Mouse (Mus musculus): Measurements from ENCODE around the gene Tmem175.

Tmem175 gene

DNA sequence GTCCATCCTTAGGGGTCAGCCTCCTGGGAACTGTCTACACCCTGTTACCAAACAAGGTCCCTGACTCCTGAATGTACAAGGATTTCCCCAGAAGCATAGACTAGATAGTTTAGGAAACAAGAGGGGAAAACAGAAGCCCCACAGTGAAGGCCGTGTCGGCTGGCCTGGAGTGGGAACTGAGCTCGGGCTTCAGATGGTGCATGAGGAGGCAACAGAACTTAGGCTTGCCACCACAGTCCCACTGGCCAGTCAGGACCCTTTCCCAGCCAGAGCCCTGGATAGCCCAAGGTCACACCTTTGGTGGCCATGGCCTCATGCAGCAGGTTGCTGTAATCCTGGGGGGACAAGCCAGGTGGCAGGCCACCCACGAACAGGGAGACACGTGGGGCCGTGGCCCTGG lies 23.8 kb downstream of the Tmem175 start:
- no peak for DNase-seq (ENCODE audit: low read depth, low spot score)

DNA sequence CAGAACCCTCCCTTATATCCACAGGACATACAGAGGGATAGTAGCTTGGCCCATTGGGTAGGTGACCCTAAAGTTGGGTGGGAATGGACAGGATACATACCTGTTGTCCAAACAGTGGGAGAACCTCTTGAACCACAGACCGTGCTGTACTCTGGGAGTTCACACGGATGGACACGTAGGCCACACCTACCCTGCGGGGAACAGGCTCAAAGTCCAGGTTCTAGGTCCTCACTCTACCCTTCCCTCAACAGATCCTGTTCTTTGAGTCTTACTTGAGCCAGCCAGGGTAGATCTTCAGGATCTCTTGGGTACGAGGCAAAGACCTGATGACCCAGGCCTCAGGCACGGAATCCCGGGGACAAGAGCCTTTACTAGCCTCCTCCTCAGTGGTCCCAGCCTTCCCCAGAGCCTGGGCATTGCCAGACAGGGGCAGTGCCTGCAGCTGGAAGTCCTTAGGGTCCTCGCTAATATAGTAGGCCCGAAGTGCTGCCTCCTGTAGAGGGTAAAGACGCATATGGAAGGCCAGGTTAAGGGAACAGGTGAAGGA lies 24.9 kb downstream of the Tmem175 start:
- no peak for DNase-seq (ENCODE audit: low read depth, low spot score)

DNA sequence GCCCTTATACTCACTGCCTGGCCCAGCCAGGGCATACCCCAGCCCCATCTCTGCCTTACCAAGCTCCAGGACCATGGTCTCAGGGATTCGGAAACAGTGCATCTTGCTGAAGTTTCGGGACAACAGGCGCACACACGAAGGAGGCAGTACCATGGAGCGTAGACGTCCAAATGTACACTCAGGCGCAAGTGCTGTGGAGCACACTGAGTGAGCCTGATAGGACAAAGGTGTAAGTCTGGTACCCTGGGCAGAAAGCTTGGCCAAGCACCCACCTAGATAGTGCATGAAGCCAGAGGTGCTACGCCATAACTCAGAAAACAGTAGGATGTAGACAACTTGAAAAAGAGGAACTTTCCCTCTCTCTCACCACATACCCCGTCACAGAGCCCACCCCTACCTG lies 25.8 kb downstream of the Tmem175 start:
- no peak for DNase-seq (ENCODE audit: low read depth, low spot score)

DNA sequence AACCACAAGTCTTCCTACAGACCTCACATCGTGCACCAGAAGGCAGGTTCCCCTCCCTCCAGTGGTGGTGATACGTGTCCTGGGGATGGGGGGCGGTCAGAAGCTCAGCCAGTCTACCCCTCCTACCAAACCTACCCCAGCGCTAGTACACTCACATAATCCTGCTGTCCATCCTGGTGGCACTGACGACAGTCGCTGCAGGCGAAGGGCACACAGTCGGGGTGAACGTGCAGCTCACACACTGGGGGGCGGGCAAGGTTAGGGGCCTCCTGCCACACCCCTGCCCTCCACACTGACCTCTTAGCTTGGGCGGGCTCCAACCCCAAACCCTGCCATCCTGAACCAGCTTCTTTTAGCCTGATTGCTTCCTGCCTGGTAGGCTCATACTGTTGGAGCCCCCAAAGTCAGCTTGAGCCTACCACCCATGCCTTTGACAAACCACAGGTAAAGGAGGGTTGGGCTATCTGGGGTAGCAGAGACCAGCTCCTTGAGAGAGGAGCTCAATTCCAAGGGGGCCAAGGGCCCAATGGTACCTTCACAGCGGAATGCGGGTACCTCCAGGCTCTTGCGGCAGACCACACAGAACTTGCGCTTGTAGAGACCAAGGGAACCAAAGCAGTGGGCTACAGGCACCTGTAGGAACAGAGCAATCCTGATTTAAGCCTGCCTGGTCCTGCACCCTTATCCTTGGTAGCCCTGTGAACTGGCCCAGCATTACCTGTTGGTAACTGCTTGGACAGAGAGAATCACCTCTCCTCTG lies 26.5 kb downstream of the Tmem175 start:
- no peak for DNase-seq (ENCODE audit: low read depth, low spot score)

DNA sequence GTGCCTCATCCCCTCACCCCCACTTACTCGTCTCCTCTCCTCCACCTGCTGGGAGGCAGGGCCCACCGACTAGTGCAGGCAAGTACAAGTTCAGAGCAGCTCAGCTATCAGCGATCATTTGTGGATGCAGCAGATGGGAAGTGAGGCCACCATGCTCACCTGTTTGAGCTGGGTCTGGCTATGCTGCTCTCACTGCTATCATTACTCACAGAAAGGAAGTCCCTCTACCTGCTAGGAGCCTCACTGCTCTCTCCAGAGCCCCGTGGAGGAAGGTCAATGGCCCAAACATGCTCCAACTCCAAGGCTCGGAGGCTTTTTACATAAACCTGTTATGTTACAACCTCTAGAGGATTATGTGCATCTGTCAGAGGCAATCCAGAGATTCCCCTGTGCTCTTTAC lies 27.8 kb downstream of the Tmem175 start:
- no peak for DNase-seq (ENCODE audit: low read depth, low spot score)

GRCm38 (mm10) chr5:108658611-108659010 lies 29.0 kb downstream of the Tmem175 start:
- no peak for DNase-seq (ENCODE audit: low read depth, low spot score)

GRCm38 (mm10) chr5:108659698-108660631 lies 30.4 kb downstream of the Tmem175 start, which contains the start of gene Idua:
Idua (plus strand) TSS chr5:108660331.
- DNase-seq (ENCODE audit: low read depth, low spot score) = no peak

DNA sequence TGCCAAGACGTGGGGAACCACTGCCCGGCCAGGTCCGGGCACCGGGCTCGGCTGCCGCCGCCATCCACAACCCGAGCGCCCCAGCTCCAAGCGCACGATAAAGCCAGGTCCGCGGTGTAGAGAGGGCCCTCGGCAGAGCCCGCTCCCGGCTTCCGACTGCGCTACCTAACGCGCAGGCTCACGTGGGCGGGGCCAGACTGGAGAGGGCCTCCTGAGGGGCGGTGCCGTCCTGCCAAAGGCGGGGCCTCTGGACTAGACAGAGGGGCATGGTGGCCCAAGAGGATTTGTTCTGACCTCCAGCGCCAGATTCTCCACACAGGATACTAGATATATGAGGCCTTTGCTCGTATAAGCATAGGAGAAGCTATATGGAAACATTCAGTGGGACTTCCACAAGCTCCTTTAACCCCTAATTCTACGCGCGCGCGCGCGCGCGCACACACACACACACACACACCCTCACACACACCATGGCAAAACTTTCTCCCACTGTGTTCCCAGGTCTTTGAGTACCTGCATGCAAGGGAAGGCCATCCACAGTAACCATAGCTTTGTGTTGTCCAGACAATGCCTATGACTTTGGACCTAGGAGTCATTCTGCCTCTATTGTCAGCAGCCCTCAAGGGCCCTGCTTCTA lies 31.2 kb downstream of the Tmem175 start:
- DNase-seq (ENCODE audit: low read depth, low spot score) = peak; percentile 82

GRCm38 (mm10) chr5:108662772-108663171 lies 33.2 kb downstream of the Tmem175 start:
- no peak for DNase-seq (ENCODE audit: low read depth, low spot score)

DNA sequence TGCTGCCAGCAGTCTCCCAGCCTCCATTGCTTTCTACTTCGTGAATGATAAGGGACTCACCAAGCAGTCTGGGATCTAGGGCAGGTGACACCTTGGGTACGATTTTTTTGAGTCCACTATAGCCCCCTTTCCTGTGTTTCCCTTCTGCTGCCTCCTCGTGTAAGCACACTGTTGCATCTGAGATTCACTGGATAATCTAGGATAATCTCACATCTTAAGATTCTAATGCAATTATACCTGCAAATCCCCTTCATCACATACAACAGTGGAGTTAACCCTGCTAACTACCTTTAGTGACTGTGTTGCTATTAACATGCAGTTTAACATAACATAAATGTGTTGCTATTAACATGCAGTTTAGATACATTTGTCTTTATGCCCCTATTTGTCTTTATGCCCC lies 35.5 kb downstream of the Tmem175 start:
- no peak for DNase-seq (ENCODE audit: low read depth, low spot score)

GRCm38 (mm10) chr5:108667370-108667769 lies 37.8 kb downstream of the Tmem175 start:
- no peak for DNase-seq (ENCODE audit: low read depth, low spot score)

GRCm38 (mm10) chr5:108668387-108668932 lies 38.9 kb downstream of the Tmem175 start:
- no peak for DNase-seq (ENCODE audit: low read depth, low spot score)

DNA sequence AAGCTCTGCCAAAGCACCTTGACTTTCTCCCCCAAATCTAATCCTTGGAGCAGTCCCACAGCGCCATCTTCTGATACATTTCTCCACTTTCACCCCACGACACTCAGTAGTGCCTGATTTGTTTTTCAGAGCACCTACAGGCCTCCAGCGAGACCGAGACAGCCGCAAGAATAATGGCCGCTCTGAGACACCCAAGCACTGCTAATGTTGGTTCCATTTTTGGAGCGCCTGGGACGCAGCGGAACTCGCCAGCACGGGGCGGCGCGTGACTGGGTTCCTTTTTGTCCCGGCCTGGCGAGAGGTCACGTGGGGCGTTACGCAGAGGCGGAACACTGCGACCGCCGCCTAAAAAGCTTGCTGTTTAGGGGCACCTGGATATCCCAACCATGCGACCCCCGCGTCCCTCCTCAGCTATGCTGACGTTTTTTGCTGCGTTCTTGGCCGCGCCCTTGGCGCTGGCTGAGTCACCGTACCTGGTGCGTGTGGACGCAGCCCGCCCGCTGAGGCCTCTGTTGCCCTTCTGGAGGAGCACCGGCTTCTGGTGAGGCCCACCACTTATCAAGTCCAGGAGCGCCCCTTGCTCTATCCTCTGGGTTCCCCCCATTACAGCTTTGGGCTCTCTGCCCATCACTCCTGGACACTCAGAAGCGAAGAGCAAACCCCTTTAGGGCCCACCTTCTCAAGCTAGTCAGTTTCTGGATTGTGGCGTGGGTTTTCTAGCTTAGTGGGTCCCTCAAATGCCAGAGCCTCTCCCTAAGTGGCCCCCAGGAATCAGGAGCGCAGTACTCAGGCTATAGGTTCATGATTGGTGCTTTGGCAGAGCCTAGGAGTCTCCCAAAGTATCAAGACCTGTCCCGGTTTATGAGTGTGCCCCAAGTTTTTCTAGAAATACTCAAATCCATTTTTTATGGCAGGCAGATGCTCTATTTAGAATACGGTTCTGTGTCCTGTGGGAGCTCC lies 39.7 kb downstream of the Tmem175 start, which contains the start of gene Dgkq:
Gene Dgkq (minus strand): TSS at position 696 of the 960 bp plus-strand sequence.
- DNase-seq (ENCODE audit: low read depth, low spot score) = peak; percentile 65

DNA sequence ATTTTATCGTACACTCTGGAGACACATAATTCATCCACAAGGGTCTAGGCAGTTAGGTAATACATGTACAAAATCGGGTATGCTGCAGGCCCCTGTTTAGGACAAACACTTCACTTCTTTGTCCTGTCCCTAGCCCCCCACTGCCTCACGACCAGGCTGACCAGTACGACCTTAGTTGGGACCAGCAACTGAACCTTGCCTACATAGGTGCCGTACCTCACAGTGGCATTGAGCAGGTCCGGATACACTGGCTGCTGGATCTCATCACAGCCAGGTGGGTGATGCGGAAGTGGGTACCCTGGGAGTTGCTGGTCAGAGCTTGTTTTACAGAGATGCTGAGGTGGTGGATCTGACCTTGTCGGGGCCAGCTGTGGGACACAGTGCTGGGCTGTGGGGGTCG lies 40.4 kb downstream of the Tmem175 start:
- no peak for DNase-seq (ENCODE audit: low read depth, low spot score)

DNA sequence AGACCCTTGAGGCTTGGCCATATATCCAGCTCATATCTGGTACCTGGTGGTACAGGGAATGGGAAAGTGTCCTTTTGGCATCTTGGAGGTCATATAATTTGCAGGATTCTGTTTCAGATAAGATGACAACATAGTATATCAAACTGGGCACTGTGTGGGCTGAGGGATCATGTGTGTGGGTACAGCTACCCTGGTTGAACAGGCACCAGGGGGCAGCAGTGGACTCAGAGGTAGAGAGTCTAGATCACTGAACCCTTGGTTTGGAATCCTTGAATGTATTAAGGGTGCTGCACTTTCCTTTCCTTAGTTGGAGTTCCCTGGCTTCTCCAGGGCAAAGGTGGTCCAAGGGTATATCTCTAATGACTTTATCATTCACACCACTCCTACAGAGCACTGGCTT lies 41.2 kb downstream of the Tmem175 start:
- no peak for DNase-seq (ENCODE audit: low read depth, low spot score)

- DNase-seq (ENCODE audit: low read depth, low spot score) = no peak
Measured at GRCm38 (mm10) chr5:108671757-108672156, 42.2 kb downstream of the Tmem175 start.

- no peak for DNase-seq (ENCODE audit: low read depth, low spot score)
Measured at GRCm38 (mm10) chr5:108674624-108675023, 45.1 kb downstream of the Tmem175 start.

DNA sequence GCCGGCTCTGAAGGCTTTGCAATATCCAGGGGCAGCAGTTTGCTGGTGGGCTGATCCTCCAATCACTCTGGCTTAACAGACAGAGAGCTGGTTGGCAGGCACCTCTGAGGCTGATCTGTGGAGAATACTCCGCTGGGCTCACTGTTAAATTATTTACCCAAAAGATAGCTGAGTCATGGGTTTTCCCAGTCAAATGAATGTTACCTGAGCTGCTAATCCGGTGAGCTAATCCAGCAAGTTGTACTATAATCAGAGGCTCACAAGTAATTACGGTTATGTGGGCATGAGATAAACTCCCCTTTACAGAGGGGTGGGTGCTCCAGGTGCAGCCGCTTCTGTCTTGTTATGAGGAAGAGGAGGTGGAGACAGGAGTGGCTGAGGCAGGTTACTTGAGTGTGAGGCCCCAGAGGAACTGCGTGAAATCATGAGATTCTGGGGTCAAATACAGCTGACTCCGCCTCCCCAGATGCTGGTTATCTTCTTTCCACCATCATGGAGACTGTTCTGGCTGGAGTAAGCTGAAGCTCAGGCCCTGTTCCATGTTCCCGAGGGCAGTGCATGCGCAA lies 45.8 kb downstream of the Tmem175 start, which contains the start of gene Slc26a1:
Gene Slc26a1 (minus strand): TSS at position 319 of the 566 bp plus-strand sequence.
- no peak for DNase-seq (ENCODE audit: low read depth, low spot score)

DNA sequence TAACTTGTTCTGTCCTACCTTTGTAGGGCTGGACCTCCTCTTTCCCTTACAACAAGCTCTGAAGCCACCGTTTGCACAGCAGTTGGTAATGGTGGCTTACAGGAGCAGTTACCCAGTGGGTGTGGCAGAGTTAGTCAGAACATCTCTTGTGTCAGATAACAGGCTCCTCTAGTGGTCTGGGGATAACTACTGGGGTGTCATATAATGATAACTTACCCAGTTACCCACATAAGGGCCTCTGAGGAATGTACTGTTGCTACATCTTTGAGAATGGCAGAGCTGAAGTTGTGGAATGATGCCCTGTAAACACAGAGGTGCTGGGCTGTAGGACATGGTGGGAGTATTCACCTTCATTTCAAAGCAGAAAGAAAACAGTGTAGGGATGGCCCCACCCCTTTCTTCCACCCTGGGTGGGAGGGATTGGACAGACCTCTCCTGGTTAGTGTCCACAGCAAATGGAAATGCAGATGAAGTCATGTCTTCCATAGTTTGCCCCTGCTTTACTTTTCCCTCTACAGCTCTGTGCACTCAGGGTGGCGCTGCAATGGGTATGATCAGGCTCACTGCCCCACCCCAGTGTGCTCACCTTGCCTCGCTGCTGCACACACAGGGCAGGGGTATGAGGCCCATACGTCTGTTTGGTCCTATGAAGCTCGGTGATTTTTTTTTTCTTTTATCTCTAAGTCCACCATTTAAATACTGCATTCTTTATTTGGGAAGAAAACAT lies 47.4 kb downstream of the Tmem175 start:
- no peak for DNase-seq (ENCODE audit: low read depth, low spot score)
